Mouse (Mus musculus): ENCODE data around the gene Pmm1.

DNA sequence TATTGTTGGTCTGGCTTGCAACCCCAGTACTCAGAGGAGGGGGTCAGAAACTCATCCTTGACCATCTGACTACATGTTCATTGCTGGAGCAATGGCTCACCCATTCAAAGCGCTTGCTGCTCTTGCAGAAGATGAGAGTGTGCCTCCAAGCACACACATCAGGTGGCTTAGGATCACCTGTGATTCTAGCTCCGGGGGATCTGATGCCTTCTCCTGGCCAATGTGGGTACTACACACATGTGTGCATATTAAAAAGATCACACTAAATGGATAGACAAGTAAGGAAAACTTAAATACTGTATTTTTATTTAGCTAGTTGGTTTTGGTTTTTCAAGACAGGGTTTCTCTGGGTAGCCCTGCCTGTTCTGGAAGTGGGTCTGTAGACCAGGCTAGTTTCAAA lies 19.7 kb downstream of the Pmm1 start:
- TF ChIP-seq POLR2A (IDR thresholded peaks at IDR 0.05; ENCODE audit: control insufficient read depth, low read depth, low read length) (no peak), CTCF (IDR thresholded peaks at IDR 0.05; ENCODE audit: control insufficient read depth, insufficient read depth, insufficient replicate concordance, low read depth, low read length) (no peak)

All from testis, adult 2 months (tissue).